Mouse (Mus musculus) heart, adult 9 months (tissue): ENCODE measurements at regions not wholly inside any gene's neighbourhood (a gene's known extent, or its start where the extent isn't known, plus 50 kb on each side); places are given as distances from the start of the nearest gene placed in this dataset.
"Not testable (repeated sequence)": the region's sequence is repeated elsewhere in the genome, so short reads cannot be mapped to it uniquely, and the experiment has no call there.

ENCODE experiments used
- DNase-seq, 2 experiments: peaks; one replicate each; pipeline ENCODE4 v3.0.0; 2022; ENCODE audit warnings: low spot score in 2 of 2

- no peak for DNase-seq
Observed at GRCm38 (mm10) chr2:166476953-166477352, 236.7 kb downstream of the Prex1 start.

DNA sequence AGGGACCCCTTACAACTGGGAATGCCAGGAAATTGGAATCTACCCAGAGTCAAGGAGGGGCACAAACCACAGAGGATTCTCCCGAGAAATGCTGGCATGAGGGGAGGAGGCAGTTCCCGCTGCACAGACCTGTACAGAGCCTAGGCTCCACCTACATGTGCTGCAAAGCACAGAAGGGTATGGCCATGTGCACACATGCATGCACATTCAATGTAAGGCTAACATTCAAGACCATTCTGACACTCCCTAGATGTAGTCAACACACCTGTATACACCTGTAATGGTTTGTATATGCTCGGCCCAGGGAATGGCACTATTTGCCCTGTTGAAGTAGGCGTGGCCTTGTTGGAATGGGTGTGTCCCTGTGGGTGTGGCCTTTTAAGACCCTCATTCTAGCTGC lies 238.0 kb downstream of the Prex1 start:
- DNase-seq, result no peak

DNA sequence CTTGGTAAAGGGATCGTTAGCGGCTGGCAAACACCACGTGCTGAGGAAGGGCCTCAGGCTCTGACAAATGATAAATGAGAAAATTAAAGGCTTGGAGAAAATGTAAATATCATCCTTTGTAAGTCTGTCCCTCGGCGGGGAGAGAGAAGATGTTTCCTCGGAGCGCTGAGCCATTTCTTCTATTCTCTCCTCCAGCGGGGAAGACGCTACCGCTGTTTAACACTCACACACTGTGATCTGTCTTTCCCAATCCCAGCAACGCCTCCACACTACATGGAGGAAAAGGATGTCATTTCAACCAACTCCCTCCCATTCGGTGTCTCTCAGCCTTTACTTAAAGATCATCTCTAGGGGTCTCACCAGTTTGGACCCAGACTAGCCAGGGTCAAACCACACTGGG lies 239.0 kb downstream of the Prex1 start:
- DNase-seq, result no peak

GRCm38 (mm10) chr2:166471257-166471753 lies 242.3 kb downstream of the Prex1 start:
- no peak for DNase-seq

GRCm38 (mm10) chr2:166469046-166469593 lies 244.5 kb downstream of the Prex1 start:
- DNase-seq, result no peak

DNA sequence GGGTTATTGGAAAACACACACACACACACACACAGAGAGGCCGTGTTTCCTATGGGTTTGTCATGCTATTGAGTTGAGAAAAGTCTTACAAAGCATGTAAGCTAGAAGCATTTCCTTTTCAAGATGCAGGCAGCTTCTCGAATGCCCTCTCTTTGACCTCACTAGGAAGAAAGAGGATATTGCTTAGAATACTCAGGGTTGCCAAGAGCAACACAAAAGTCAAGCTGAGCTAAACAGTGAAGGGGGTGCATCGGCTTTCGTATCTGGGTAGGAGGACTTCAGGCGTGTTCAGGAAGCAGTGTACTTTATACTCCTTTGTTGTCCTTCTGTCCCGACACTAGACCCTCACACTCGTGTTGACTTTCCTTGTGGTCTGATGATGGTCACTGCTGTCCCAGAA lies 246.5 kb downstream of the Prex1 start:
- DNase-seq, result peak in 1 of 2 experiments; percentile 41

GRCm38 (mm10) chr2:166465531-166465930 lies 248.1 kb downstream of the Prex1 start:
- no peak for DNase-seq

GRCm38 (mm10) chr2:166463539-166463938 lies 250.1 kb downstream of the Prex1 start:
- peak; percentile 59 to 74 for DNase-seq

GRCm38 (mm10) chr2:166461956-166462355 lies 251.7 kb downstream of the Prex1 start:
- DNase-seq, result no peak

- DNase-seq, result no peak
Observed at GRCm38 (mm10) chr2:166461103-166461502, 252.5 kb downstream of the Prex1 start.

DNA sequence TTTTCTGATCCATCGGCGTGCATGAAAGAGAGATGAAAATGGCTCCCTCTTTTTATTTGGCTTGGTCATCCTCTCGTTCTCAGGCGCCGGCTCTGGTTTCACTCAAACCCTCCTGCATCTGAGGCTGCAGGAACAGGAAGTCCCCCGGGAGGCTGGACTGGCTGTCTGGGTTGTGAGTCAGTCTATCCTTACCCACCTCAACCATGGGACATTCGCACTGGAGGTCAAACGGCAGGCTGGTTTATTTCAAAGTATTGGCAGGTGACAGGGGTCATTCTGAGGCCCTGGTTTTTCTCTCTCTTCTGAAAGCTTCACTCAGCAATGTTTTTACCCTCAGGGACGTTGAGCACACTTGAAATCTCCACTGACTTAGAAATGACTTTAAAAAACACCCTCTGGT lies 253.7 kb downstream of the Prex1 start:
- peak; percentile 86 to 87 for DNase-seq

GRCm38 (mm10) chr2:166458953-166459352 lies 254.7 kb downstream of the Prex1 start:
- DNase-seq, result no peak

GRCm38 (mm10) chr2:166457381-166458172 lies 256.1 kb downstream of the Prex1 start:
- no peak for DNase-seq

GRCm38 (mm10) chr2:166454160-166454888 lies 259.3 kb downstream of the Prex1 start:
- DNase-seq, result not testable (repeated sequence)

- DNase-seq, result no peak
Observed at GRCm38 (mm10) chr2:166450964-166451363, 262.7 kb downstream of the Prex1 start.

DNA sequence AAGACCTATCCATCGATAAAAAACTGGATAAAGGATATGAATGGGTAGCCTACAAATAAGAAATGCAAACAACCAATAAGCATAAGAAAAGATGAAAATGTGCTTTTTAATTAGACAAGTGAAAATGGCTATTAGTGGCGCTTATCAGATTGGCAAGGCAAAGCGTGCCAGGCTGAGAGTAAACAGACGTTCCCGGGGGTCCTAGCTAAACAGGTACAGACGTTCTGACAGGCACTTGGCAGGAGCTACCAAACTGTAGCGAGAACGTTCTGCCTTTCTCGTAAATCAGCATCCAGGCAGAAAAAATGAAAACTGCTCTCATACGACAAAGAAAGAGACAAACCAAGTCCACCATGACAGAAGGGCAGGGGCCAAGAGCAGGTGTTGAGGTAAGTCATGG lies 263.3 kb downstream of the Prex1 start:
- DNase-seq, result no peak

DNA sequence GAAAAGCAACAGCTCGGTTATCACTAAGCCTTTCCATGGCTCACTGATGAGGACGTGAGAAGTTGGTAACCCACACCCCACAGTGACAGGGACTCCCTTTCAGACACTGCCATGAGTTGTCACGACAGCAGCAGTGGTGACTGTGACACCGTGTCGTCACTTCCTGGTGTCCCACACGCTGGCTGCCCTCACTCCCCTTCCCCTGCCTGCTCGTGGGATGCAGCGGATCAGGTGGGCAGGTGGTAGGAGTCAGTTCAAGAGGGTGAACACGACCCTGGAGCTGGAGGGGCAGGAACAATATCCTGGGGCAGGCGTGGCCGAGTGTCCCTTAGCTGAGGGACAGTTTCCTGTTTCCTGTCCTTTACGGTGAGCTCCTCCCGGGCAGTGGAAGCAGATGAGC lies 264.9 kb downstream of the Prex1 start:
- no peak for DNase-seq

- DNase-seq, result peak; percentile 51 to 68
Observed at GRCm38 (mm10) chr2:166448161-166448560, 265.5 kb downstream of the Prex1 start.

- peak in 1 of 2 experiments; percentile 71 for DNase-seq
Observed at GRCm38 (mm10) chr2:166446536-166446935, 267.1 kb downstream of the Prex1 start.

- not testable (repeated sequence) for DNase-seq
Observed at GRCm38 (mm10) chr2:166445824-166446223, 267.8 kb downstream of the Prex1 start.

DNA sequence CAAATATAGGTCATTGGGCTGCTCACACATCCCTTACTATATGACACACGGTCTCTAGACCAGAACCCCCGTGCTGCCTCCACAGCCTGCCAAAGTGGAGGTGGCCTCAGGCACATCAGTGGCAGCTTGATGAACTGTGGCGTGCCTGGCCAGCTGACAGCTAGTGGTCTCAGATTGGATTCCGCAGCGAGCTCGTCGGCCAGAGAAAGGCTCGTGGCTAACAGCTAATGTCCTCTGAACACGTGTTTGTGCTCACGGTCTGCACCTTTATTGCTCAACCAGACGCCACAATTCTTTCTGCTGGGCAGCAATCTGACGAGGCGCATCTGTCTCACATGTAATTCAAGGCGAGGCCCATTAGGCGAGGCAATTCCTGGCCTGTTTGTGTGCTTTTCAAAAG lies 270.6 kb downstream of the Prex1 start:
- DNase-seq, result peak in 1 of 2 experiments; percentile 39
